Mouse (Mus musculus): ENCODE data around the gene Col8a1.

DNA sequence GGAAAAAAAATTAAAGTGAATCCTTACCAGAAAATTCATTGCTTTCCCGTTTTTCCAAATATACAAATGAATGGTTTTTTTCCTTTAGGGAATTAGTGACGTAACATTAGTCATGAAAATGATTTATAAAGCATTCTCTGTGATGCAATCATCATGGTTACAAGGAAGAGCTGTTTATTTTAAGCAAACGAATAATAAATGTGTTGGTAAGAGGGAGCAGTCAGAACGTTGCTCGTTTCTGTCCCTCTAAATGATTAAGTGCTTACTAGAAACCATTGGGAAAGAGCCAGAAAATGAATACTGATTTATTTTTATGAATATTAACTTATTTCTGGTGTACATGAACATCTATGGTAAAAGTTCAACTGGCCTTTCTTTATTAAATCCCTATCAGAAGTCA lies 119.8 kb downstream of the Col8a1 start:
- TF ChIP-seq CTCF (IDR thresholded peaks at IDR 0.05; ENCODE audit: control insufficient read depth, insufficient read depth, insufficient read length) (no peak), MYOG (IDR thresholded peaks at IDR 0.05; ENCODE audit: control insufficient read depth, extremely low read depth, insufficient read length) (no peak)
